Mouse (Mus musculus) thymus, adult 2 months (tissue): ENCODE results near the gene Sdsl. TPM values are rescaled to one million over a fixed set of nuclear protein-coding genes. Genes with fewer than 3 reads are reported as not detected.

Source experiments
- DNase-seq: peaks from one replicate; pipeline ENCODE4 v3.0.0; 2021
- H3K27ac ChIP-seq: fragments of 200-500 bp; 2 replicates; pipeline ENCODE4 v1.5.1; 2012; ENCODE audit warnings: low read length, control low read depth; ENCODE audit not compliant: control insufficient read depth, insufficient read depth
- H3K27me3 ChIP-seq: fragments of 200-500 bp; 2 replicates; pipeline ENCODE4 v1.6.1; 2012; ENCODE audit warnings: mild to moderate bottlenecking, low read length, moderate library complexity, mixed read lengths; ENCODE audit not compliant: control insufficient read depth, insufficient read depth
- H3K36me3 ChIP-seq: fragments of 200-500 bp; 2 replicates; pipeline ENCODE4 v1.6.1; 2012; ENCODE audit warnings: mild to moderate bottlenecking, low read length, moderate library complexity; ENCODE audit not compliant: control insufficient read depth, insufficient read depth
- H3K4me1 ChIP-seq: fragments of 200-500 bp; replicated peaks from 2 replicates; pipeline ENCODE4 v1.6.1; 2012; ENCODE audit warnings: low read length; ENCODE audit not compliant: control insufficient read depth, insufficient read depth
- H3K4me3 ChIP-seq: fragments of 200-500 bp; 2 replicates; pipeline ENCODE4 v1.5.1; 2012; ENCODE audit warnings: mild to moderate bottlenecking, low read length, control low read depth, moderate library complexity; ENCODE audit not compliant: control insufficient read depth, insufficient read depth
- CTCF ChIP-seq: fragments of 200-500 bp; IDR thresholded peaks from 2 replicates; pipeline ENCODE4 v1.5.1; 2012; ENCODE audit warnings: mild to moderate bottlenecking, control low read depth, low read length, moderate library complexity, borderline replicate concordance; ENCODE audit not compliant: control insufficient read depth, poor library complexity, insufficient read depth; ENCODE audit errors: extremely low read depth
- POLR2A ChIP-seq: fragments of 200-500 bp; IDR thresholded peaks from 2 replicates; pipeline ENCODE4 v1.6.1; 2012; ENCODE audit warnings: mild to moderate bottlenecking, low read length, control low read depth, moderate library complexity; ENCODE audit not compliant: control insufficient read depth, poor library complexity, insufficient read depth; ENCODE audit errors: extremely low read depth
- WGBS: fragments of 180-500 bp; shearing (Covaris S2); methylation state at CpG from one replicate; pipeline ENCODE4 v1.1.7; 2018; 5-methylcytosine and 5-hydroxymethylcytosine counted together
- polyA plus RNA-seq: library from polyadenylated mRNA; depleted of rRNA; stranded (reverse); fragments of >200 nt; gene quantifications from 2 replicates; pipeline ENCODE4 v1.2.3, GENCODE M21; 2012

Gene Sdsl
- polyA plus RNA-seq, 1 experiment, result 2.5 TPM

GRCm38 (mm10) chr5:120495064-120495702, 22.6 kb upstream of the Sdsl start:
- H3K4me1 ChIP-seq, result peaks cover 3% of the 10 kb centered on the region; the same call in 1 of the 2 replicates
- no peak overlapping the region for H3K4me3 ChIP-seq
- WGBS, result 37% methylated on average over 10 of the region's 10 CpGs
- H3K27ac ChIP-seq, result no peak overlapping the region
- no peaks in the 10 kb centered on the region for H3K36me3 ChIP-seq
- TF ChIP-seq POLR2A (no peak), CTCF (no peak)
- no peak for DNase-seq
- H3K27me3 ChIP-seq, result no peaks in the 10 kb centered on the region

- Histone ChIP-seq H3K4me3 (no peak overlapping the region), H3K4me1 (peaks cover 3% of the 10 kb centered on the region; the same call in 1 of the 2 replicates), H3K27ac (no peak overlapping the region), H3K27me3 (no peaks in the 10 kb centered on the region), H3K36me3 (no peaks in the 10 kb centered on the region)
- TF ChIP-seq POLR2A (no peak), CTCF (no peak)
- no peak for DNase-seq
- WGBS, result 93% methylated on average over 9 of the region's 9 CpGs
These were observed 21.3 kb upstream of the Sdsl start for GRCm38 (mm10) chr5:120493873-120494395.

GRCm38 (mm10) chr5:120493440-120493839, 20.8 kb upstream of the Sdsl start:
- H3K36me3 ChIP-seq, result no peaks in the 10 kb centered on the region
- DNase-seq, result no peak
- no peak overlapping the region for H3K27ac ChIP-seq
- H3K4me3 ChIP-seq, result no peak overlapping the region
- peaks cover 3% of the 10 kb centered on the region; the same call in 1 of the 2 replicates for H3K4me1 ChIP-seq
- WGBS, result 97% methylated on average over 6 of the region's 6 CpGs
- H3K27me3 ChIP-seq, result no peaks in the 10 kb centered on the region
- TF ChIP-seq POLR2A (no peak), CTCF (no peak)

- Histone ChIP-seq H3K36me3 (no peaks in the 10 kb centered on the region), H3K27ac (no peak overlapping the region), H3K27me3 (no peaks in the 10 kb centered on the region), H3K4me3 (no peak overlapping the region), H3K4me1 (peaks cover 3% of the 10 kb centered on the region; the same call in 1 of the 2 replicates)
- no peak for DNase-seq
- no peak for TF ChIP-seq CTCF
- no peak for TF ChIP-seq POLR2A
- 93% methylated on average over 11 of the region's 11 CpGs for WGBS
These were observed 19.8 kb upstream of the Sdsl start for GRCm38 (mm10) chr5:120492437-120492836.

- Histone ChIP-seq H3K36me3 (no peaks in the 10 kb centered on the region), H3K27ac (no peak overlapping the region), H3K4me1 (peaks cover 3% of the 10 kb centered on the region; the same call in 1 of the 2 replicates), H3K27me3 (no peaks in the 10 kb centered on the region), H3K4me3 (no peak overlapping the region)
- WGBS, result 95% methylated on average over 8 of the region's 8 CpGs
- no peak for DNase-seq
- TF ChIP-seq POLR2A (no peak), CTCF (no peak)
These were observed 18.1 kb upstream of the Sdsl start for GRCm38 (mm10) chr5:120490679-120491192.

- Histone ChIP-seq H3K27ac (no peak overlapping the region), H3K36me3 (no peaks in the 10 kb centered on the region), H3K27me3 (no peaks in the 10 kb centered on the region), H3K4me1 (no peaks in the 10 kb centered on the region), H3K4me3 (no peak overlapping the region)
- 95% methylated on average over 8 of the region's 8 CpGs for WGBS
- no peak for TF ChIP-seq CTCF
- no peak for TF ChIP-seq POLR2A
- DNase-seq, result no peak
These were observed 15.2 kb upstream of the Sdsl start for GRCm38 (mm10) chr5:120487844-120488243.

- WGBS, result 87% methylated on average over 19 of the region's 19 CpGs
- no peak for DNase-seq
- TF ChIP-seq CTCF, result no peak
- TF ChIP-seq POLR2A, result no peak
- H3K4me1 ChIP-seq, result no peaks in the 10 kb centered on the region
- H3K27me3 ChIP-seq, result no peaks in the 10 kb centered on the region
- H3K4me3 ChIP-seq, result no peak overlapping the region
- no peaks in the 10 kb centered on the region for H3K36me3 ChIP-seq
- no peak overlapping the region for H3K27ac ChIP-seq
These were observed 10.8 kb upstream of the Sdsl start for GRCm38 (mm10) chr5:120483399-120483798.
